Comparison of ENCODE assay signal across 25 mouse cellular contexts in genomic region chr3:109701301-109701700, GRCm38 (mm10).
"Had no signal": no experiment of that assay in that cellular context is flagged by ENCODE, and none has a peak within 500 bp of the region (broad histone marks: within the 10 kb centered on the region; RNA-seq: fewer than 3 reads in every experiment).

No protein-coding gene starts in this region.

- H3K4me3 ChIP-seq: gastrocnemius, adult 2 months; heart, adult 2 months; heart, embryonic 13.5 days; heart, embryonic 15.5 days; hindbrain, embryonic 13.5 days; hindbrain, embryonic 15.5 days; layer of hippocampus, adult 2 months; left cerebral cortex, adult 2 months; limb, embryonic 10.5 days; limb, embryonic 12.5 days; liver, embryonic 13.5 days; liver, embryonic 15.5 days had no signal

- H3K4me2 ChIP-seq: heart, embryonic 11.5 days; heart, embryonic 13.5 days; heart, embryonic 15.5 days; hindbrain, embryonic 13.5 days; hindbrain, embryonic 15.5 days; limb, embryonic 12.5 days; liver, embryonic 11.5 days; liver, embryonic 13.5 days; liver, embryonic 15.5 days had no signal

- H3K27me3 ChIP-seq: heart, embryonic 13.5 days; heart, embryonic 15.5 days; hindbrain, embryonic 13.5 days; hindbrain, embryonic 15.5 days; limb, embryonic 12.5 days; liver, embryonic 13.5 days; liver, embryonic 15.5 days had no signal

- H3K36me3 ChIP-seq: heart, embryonic 13.5 days; heart, embryonic 15.5 days; hindbrain, embryonic 13.5 days; hindbrain, embryonic 15.5 days; limb, embryonic 10.5 days; limb, embryonic 12.5 days; liver, embryonic 13.5 days; liver, embryonic 15.5 days had no signal

- H3K9me3 ChIP-seq: heart, embryonic 13.5 days; heart, embryonic 15.5 days; hindbrain, embryonic 13.5 days; hindbrain, embryonic 15.5 days; limb, embryonic 10.5 days; limb, embryonic 12.5 days; liver, embryonic 13.5 days; liver, embryonic 15.5 days had no signal

- ATAC-seq: forebrain, embryonic 16.5 days; hindbrain, postnatal 0 days; intestine, embryonic 16.5 days; liver, postnatal 0 days had no signal

- H3K4me1 ChIP-seq: heart, embryonic 13.5 days; heart, embryonic 15.5 days; hindbrain, embryonic 13.5 days; hindbrain, embryonic 15.5 days; limb, embryonic 10.5 days; limb, embryonic 12.5 days; liver, embryonic 13.5 days; liver, embryonic 15.5 days had no signal

- DNase-seq: gastrocnemius, adult 2 months; gastrocnemius, postnatal 14 days; gastrocnemius, postnatal 36 days; heart, adult 11 months; heart, adult 2 months; heart, postnatal 14 days; heart, postnatal 36 days; liver; liver, embryonic 13.5 days; liver, postnatal 0 days had no signal

- H3K9ac ChIP-seq: heart, embryonic 13.5 days; heart, embryonic 15.5 days; hindbrain, embryonic 13.5 days; hindbrain, embryonic 15.5 days; limb, embryonic 12.5 days; liver, embryonic 13.5 days; liver, embryonic 15.5 days; liver, postnatal 0 days had no signal

- H3K27ac ChIP-seq: gastrocnemius, adult 2 months; heart, adult 2 months; heart, embryonic 13.5 days; heart, embryonic 15.5 days; hindbrain, embryonic 13.5 days; hindbrain, embryonic 15.5 days; hindbrain, postnatal 0 days; kidney, postnatal 0 days; layer of hippocampus, adult 2 months; left cerebral cortex, adult 2 months; limb, embryonic 10.5 days; limb, embryonic 12.5 days; liver, embryonic 13.5 days; liver, embryonic 15.5 days had no signal
